Mouse (Mus musculus): ENCODE data around the gene Espn.

DNA sequence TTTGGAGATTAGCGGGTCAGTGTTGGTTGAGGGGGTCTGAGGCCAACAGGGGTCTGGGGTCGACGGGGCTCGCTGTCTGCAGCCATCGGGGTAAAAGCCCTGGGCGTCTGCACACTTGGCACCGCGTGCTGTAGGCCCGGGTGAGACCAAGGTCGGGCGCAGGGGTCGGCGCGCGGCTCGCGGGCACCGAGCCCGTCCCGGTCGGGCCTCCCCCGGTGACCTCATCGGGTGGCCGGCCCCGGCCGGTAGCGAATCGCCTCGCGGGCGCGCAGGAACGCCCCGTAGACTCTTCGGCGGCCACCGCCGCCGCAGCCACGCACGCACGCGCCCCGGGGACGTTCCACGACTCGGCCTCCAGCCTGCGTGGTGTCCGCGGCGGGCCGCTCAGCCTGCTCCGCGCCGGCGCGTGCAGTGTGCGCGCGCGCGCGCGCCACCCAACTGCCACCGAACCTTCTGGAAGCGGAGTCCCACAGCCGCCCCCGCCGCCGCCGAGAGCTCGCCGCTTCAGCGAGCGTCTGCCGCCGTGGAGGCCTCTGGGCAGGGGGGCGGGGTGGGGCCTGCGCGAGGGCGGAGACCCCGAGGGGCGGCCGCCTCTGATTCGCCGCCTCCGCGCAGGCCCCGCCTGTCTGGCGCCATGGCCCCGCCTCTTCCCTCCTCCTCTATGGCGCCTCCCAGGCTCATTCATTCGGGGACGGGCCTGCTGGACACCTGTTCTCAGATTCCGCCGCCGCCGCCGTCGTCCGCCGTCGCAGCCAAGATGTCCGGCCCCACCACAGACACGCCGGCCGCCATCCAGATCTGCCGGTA, 25.6 kb upstream of the Espn start, which contains the start of gene Acot7:
- TF ChIP-seq CTCF (IDR thresholded peaks at IDR 0.05; ENCODE audit: low read depth, low read length) (no peak), GATA1 (IDR thresholded peaks at IDR 0.05; ENCODE audit: borderline replicate concordance, low read length) (no peak)

Measured in G1E (cell line).